Mouse (Mus musculus): ENCODE measurements around the gene Lzts2. TPM values are rescaled to one million over a fixed set of nuclear protein-coding genes. Genes with fewer than 3 reads are reported as not detected.
"Not testable (repeated sequence)": the region's sequence is repeated elsewhere in the genome, so short reads cannot be mapped to it uniquely, and the experiment has no call there.

Gene Lzts2
- total RNA-seq, 2 experiments from 2014 or later, result 55.3 to 58.9 TPM

- peak in 1 of 2 experiments; percentile 9 for DNase-seq
Observed at GRCm38 (mm10) chr19:45025937-45026568, 11.8 kb downstream of the Lzts2 start.

- DNase-seq, result peak; percentile 72 to 75
Observed at GRCm38 (mm10) chr19:45026958-45027670, 12.9 kb downstream of the Lzts2 start.

GRCm38 (mm10) chr19:45027848-45028247 lies 13.6 kb downstream of the Lzts2 start:
- peak in 1 of 2 experiments; percentile 32 for DNase-seq

GRCm38 (mm10) chr19:45028746-45029145 lies 14.5 kb downstream of the Lzts2 start:
- DNase-seq, result peak in 1 of 2 experiments; percentile 13

- DNase-seq, result no peak
Observed at GRCm38 (mm10) chr19:45029571-45029970, 15.4 kb downstream of the Lzts2 start.

GRCm38 (mm10) chr19:45030111-45030510 lies 15.9 kb downstream of the Lzts2 start:
- DNase-seq, result peak in 1 of 2 experiments; percentile 78

GRCm38 (mm10) chr19:45030746-45031693 lies 16.8 kb downstream of the Lzts2 start:
- DNase-seq, result peak; percentile 86 to 88

GRCm38 (mm10) chr19:45031780-45032179 lies 17.6 kb downstream of the Lzts2 start:
- peak; percentile 75 to 88 for DNase-seq

- DNase-seq, result peak in 1 of 2 experiments; percentile 45
Observed at GRCm38 (mm10) chr19:45032570-45033332, 18.5 kb downstream of the Lzts2 start.

- peak in 1 of 2 experiments; percentile 59 for DNase-seq
Observed at GRCm38 (mm10) chr19:45036867-45037266, 22.7 kb downstream of the Lzts2 start.

GRCm38 (mm10) chr19:45038198-45038597 lies 24.0 kb downstream of the Lzts2 start:
- not testable (repeated sequence) for DNase-seq

GRCm38 (mm10) chr19:45040214-45040613 lies 26.0 kb downstream of the Lzts2 start:
- no peak for DNase-seq

GRCm38 (mm10) chr19:45044389-45044927 lies 30.2 kb downstream of the Lzts2 start:
- DNase-seq, result no peak

GRCm38 (mm10) chr19:45045236-45045635 lies 31.0 kb downstream of the Lzts2 start:
- DNase-seq, result no peak

- no peak for DNase-seq
Observed at GRCm38 (mm10) chr19:45045651-45046050, 31.4 kb downstream of the Lzts2 start, which contains the start of gene Pdzd7. TSS of gene Pdzd7 (minus strand) at chr19:45045717.

GRCm38 (mm10) chr19:45046523-45047321 lies 32.5 kb downstream of the Lzts2 start:
- peak; percentile 86 to 88 for DNase-seq

GRCm38 (mm10) chr19:45047417-45047934 lies 33.3 kb downstream of the Lzts2 start, which contains the start of gene Sfxn3:
TSS of gene Sfxn3 (plus strand) at chr19:45047503.
- DNase-seq, result peak; percentile 97

- peak; percentile 76 to 84 for DNase-seq
Observed at GRCm38 (mm10) chr19:45047935-45048643, 33.9 kb downstream of the Lzts2 start.

GRCm38 (mm10) chr19:45048644-45049365 lies 34.6 kb downstream of the Lzts2 start:
- no peak for DNase-seq
